Mouse (Mus musculus) ovary, postnatal 14 days (tissue): Measurements from ENCODE around the gene Armc2.
A peak's percentile ranks its signal among the peaks of the same experiment; 100 is the strongest.
"Not testable (repeated sequence)": the region's sequence is repeated elsewhere in the genome, so short reads cannot be mapped to it uniquely, and the experiment has no call there.

ENCODE experiments used
- DNase-seq: peaks from one replicate; pipeline ENCODE4 v3.0.0; 2022; ENCODE audit warnings: low spot score

The Armc2 gene

DNA sequence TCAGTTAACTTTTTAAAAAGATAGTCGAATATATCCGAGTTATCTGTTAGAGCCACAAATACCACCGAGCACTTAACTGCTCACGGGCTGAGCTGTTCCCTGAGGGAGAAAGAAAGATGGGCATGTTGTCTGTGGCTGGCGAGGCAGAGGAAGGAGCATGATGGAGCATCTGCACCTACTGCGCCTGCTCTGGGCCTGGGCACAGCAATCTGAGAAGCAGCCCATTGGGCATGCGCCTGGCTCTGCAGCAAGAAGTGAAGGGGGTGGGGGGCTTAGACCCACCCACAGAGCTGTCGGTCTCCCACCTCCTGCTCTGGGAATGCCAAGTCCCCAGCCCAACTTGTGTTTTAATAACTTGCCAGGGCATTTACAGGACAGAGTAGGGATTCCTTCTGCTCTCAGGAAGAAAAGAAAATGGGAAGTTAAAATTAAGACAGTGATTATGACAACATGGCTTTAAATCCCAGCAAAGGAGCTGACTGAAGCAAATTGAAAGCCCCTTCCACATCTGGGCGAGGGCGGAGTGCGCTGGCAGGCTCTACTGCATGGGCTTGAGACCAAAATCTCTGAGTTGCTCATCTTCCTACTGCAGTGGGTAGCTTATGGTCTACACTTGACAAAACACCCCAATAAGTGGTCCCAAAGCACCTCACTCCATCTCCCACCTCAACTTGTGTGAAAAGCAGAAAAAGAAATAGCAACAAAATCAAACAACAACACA is 50.2 kb downstream of the Armc2 start:
- DNase-seq = no peak

GRCm38 (mm10) chr10:41962725-41963124 is 55.5 kb downstream of the Armc2 start:
- DNase-seq = no peak

DNA sequence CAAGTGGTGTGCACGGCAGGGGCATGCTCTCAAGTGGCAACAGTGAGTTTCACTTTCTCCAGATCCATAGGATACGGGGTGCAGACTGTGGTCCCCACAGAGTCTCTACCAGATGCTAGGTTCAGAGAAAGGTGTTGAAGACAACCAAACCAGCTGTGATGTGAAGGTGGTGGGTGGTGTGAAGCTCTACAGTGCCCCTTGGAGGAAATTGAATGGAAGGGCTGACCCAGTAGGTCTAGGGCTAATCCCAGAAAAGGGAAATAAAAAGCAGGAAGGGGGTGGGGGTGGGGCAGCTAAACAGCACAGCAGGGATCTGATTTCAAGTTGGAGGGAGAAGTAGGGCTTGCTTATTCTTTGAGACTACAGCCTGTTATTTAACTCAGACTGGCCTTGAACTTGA is 58.4 kb downstream of the Armc2 start:
- no peak for DNase-seq

- DNase-seq = no peak
These were observed 59.5 kb downstream of the Armc2 start for GRCm38 (mm10) chr10:41958677-41959274.

DNA sequence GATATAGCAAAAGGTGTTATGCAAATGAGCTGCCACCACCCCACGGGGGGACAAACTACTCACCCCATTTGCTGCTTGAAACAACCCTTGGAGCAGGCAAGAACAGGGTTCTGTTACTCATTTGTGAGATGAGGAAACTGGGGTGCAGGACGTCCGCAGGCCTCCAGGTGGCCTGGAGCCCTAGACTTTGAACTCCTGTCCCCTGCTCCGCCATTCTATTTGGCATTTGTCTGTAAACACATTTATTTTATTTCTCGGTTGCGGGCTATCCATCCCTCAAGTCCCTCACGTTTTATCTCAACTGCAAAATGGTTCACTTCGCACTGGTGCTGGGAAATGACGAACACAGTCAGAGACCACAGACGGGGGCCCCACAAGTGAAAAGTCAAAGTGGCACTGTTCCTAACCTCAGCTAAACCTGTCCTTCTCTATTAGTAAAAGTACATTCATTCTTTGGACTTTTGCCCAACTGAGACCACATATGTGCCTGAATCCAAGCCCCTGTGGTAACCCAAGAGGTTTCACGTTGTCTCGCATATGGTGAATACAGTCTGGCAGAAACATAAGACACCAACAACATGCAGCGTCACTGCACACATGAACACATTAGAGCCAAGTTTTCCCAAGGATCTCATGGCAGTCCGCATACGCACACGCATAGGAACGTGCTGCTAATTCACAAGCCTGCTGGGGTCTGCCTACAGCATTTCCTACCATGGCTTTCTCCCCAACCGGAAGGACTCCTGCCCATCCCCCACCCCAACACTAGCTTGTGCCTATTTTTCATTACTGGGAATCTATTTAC is 60.6 kb downstream of the Armc2 start:
- DNase-seq = no peak

- no peak for DNase-seq
These were observed 64.7 kb downstream of the Armc2 start for GRCm38 (mm10) chr10:41953528-41953864.

- DNase-seq = no peak
These were observed 65.3 kb downstream of the Armc2 start for GRCm38 (mm10) chr10:41952850-41953527.

- not testable (repeated sequence) for DNase-seq
These were observed 65.9 kb downstream of the Armc2 start for GRCm38 (mm10) chr10:41952354-41952753.

GRCm38 (mm10) chr10:41939090-41939489 is 79.2 kb downstream of the Armc2 start:
- no peak for DNase-seq

DNA sequence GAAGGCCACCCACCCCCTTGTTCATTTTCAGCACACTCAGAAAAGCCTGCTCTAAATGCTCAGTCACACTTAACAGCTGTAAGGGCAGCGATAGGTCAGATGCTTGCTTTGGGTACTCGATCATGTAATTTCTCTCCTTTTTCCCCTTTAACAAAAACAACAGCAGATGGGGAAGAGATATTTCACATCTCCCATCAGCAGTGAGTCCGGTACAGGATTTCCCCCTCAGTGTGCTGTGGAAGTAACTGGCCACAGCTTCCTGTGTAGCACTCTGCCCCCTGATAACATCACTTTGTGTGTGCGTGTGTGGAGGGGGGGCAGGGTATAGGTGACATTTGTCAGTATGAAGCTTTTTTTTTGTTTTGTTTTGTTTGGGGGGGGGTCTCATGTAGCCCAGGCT is 81.1 kb downstream of the Armc2 start:
- DNase-seq = no peak

GRCm38 (mm10) chr10:41936100-41936499 is 82.1 kb downstream of the Armc2 start:
- DNase-seq = no peak

- DNase-seq = no peak
These were observed 82.8 kb downstream of the Armc2 start for GRCm38 (mm10) chr10:41935476-41935829.

GRCm38 (mm10) chr10:41934633-41935475 is 83.4 kb downstream of the Armc2 start:
- DNase-seq = peak; percentile 80

DNA sequence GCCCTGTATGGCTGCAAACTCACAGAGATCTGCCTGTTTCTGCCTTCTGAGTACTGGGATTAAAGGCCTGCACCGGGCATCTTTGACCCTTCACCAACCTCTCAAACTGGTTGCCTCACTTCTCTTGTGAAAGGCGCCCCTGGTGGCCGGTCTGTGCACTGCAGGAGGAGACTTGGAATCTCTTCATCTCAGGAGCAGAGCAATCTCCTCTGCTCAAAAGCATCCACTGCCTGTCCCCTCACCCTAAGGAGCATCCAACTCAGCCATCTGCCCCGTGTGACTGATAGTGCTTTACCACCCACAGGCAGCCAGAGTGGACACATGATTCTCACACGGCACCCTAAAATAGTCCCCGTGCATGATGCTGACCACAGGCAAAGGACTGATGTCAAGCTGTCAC is 84.7 kb downstream of the Armc2 start:
- peak; percentile 47 for DNase-seq

DNA sequence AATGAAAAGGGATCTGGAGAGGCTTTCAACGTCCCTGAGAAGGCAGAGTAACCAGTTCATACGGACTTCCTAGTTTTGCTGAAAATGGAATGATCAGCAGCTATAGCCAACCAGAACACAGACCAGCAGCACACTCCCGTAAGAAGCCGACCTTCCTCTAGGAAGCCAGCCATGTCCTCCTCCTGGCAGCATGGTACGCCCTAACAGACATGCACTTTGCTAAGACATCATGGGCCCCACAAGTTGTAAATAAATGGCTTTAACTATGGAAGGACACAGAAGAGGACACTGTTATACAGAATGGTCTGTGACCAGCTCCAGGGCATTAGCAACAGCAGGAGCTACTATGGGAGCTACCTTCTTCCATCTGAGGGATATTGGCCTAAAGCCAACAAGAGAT is 85.3 kb downstream of the Armc2 start:
- DNase-seq = no peak

- no peak for DNase-seq
These were observed 86.3 kb downstream of the Armc2 start for GRCm38 (mm10) chr10:41931962-41932361.

- no peak for DNase-seq
These were observed 87.3 kb downstream of the Armc2 start for GRCm38 (mm10) chr10:41930966-41931365.

DNA sequence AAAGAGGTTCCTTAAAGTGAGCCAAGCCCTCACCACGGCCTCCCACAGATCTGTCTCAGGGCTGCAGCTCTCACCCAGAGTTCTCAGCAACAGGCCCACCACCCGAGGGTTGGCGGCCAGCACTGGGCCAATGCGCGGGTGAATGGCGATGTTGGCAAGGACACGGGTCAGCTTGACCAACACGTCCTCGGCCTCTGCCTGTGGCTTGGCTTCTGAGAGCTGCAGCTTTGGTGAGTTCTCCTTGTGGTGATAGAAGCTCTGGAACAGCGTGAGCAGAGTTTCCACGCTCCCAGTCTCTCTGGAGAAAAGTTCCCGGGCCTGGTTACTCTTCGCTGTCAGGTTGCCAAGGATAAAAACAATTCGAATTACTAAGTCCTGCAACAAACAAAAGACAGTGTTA is 91.5 kb downstream of the Armc2 start:
- no peak for DNase-seq

DNA sequence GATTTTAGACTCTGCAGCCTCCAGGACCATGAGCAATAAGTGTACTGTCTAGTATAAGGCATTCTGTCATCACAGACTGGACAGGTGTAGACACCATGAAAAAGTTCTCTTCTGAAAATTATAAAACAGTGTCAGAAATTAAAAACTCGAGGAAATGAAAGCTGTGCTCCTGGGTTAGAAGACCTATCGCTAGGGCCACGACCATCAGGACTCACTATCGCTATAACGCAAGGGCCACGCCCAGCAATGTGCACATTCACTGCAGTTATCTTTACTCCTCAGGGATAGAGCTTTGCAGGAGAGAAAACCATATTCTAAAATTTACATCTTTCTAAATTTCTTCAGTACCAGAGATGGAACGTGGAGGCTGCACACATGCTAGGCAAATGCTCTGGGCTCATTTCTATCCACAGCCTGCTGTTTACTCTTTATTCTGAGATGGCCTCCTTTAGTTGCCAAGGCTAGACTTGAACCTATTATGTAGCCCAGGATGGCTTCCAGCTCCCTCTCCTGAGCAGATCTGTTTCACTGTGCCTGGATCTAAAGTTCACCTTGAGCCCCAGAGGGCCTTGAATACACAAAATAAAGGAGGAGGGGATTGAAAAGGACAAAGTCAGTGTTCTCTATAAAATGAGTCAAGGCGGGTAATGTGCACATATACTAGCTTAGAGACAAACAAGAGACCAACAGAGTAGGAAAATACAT is 105.8 kb downstream of the Armc2 start:
- no peak for DNase-seq

- DNase-seq = no peak
These were observed 109.3 kb downstream of the Armc2 start for GRCm38 (mm10) chr10:41908899-41909298.

GRCm38 (mm10) chr10:41907950-41908349 is 110.3 kb downstream of the Armc2 start:
- no peak for DNase-seq
